Mouse (Mus musculus): ENCODE data around the gene H2afj. TPM values are rescaled to one million over a fixed set of nuclear protein-coding genes. Genes with fewer than 3 reads are reported as not detected.

The H2afj gene
- total RNA-seq, 2 experiments from 2014 or later: 33.1 to 51.1 TPM

DNA sequence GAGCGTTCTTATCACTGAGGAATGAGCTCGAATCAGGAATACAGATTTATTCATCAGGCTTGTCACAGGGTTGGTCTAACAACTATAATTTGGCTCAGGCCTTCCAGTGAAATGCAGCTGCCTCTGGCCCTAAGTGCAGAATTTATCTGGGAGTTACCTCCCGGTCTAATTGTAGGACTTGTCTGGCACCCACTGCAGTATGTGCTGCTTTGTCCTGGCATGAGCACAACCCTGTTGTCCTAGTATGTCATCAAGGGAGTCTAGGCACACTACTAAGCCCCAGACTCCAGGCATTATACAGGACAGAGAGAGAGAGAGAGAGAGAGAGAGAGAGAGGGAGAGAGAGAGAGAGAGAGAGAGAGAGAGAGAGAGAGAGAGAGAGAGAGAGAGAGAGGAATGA lies 29.3 kb downstream of the H2afj start:
- ATAC-seq (replicated peaks; ENCODE audit: low FRiP score, poor library complexity, severe bottlenecking): no peak

DNA sequence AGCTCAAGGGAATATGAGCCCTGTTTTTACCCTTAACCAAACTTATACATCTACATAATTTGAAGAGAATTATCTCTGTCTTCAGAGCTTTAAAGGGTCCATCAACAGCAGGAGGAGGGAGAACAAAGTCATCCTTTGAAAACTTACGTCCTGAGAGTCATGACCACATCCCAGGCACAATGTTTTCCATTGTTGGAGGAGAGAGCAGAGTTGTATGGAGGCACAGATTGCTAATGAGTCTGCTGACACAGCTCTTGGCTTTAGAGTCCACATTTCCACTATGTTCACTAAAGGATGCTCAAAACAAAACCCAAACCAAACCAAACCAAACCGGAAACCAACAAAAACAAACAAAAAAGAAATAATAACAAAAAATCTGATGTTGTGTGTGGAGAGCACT lies 36.9 kb downstream of the H2afj start:
- no peak for ATAC-seq (replicated peaks; ENCODE audit: low FRiP score, poor library complexity, severe bottlenecking)

- ATAC-seq (replicated peaks; ENCODE audit: low FRiP score, poor library complexity, severe bottlenecking): no peak
Measured at GRCm38 (mm10) chr6:136845706-136846480, 37.8 kb downstream of the H2afj start.

DNA sequence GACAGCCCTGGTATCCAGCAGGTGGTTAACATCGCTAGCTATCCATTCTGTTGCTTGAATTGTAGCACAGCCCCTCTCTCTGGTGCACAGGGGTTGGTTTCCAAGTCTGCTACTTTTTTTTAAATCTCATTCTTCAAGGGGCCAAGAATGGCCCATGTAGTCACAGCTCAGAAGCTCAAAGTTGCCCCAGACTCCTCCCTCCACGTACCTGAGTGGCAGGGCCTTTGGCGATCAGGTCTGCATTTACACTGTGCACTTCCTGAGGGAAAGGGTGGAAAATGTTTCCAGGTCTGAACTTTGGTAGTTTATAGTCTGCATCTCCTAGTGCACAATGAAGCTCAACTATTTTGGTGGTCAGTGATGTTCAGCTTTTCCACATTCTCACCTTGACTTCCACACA lies 39.2 kb downstream of the H2afj start:
- ATAC-seq (replicated peaks; ENCODE audit: low FRiP score, poor library complexity, severe bottlenecking): no peak

DNA sequence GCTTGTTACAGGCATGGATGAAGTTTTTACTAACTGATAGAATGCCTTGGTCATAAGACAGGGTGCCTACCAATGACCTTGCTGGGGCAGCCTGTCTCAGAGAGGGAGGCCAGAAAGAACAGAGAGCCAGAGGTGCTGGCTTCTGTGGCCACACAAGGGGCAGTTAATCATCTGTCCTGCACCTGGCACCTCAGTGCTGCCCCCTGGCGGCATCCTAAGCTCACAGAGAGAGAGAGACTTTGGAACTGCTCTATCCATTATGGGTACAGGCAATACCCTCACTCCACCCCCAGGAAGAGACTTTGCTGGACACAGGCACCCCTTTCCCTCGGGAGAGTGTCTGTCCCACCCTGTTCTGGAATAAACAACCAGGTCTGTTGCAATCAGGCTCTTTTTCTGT lies 39.7 kb downstream of the H2afj start:
- ATAC-seq (replicated peaks; ENCODE audit: low FRiP score, poor library complexity, severe bottlenecking): peak; percentile 80

- peak; percentile 78 for ATAC-seq (replicated peaks; ENCODE audit: low FRiP score, poor library complexity, severe bottlenecking)
Measured at GRCm38 (mm10) chr6:136848399-136848798, 40.4 kb downstream of the H2afj start.

- no peak for ATAC-seq (replicated peaks; ENCODE audit: low FRiP score, poor library complexity, severe bottlenecking)
Measured at GRCm38 (mm10) chr6:136848971-136849370, 40.9 kb downstream of the H2afj start.

GRCm38 (mm10) chr6:136850267-136850666 lies 42.2 kb downstream of the H2afj start:
- ATAC-seq (replicated peaks; ENCODE audit: low FRiP score, poor library complexity, severe bottlenecking): no peak

DNA sequence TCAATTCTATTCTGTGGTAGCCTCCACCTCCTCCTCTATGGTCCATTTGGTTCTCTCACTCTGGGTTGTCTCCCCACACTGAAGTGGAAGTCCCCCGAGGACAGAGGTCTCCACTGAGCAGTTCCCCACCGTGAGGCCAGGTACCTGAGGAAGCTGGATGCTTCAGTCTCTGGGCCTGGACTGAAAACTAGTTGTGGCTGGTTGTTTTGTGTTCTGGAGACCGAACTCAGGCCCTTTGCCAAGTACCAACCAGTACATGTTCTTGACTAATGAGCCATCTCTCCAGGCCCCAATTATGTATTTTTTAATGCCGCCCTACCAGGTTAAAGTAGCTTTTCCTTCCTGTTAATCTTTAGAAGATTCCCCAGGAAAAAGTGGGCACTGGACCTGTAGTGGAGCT lies 44.3 kb downstream of the H2afj start:
- no peak for ATAC-seq (replicated peaks; ENCODE audit: low FRiP score, poor library complexity, severe bottlenecking)

- no peak for ATAC-seq (replicated peaks; ENCODE audit: low FRiP score, poor library complexity, severe bottlenecking)
Measured at GRCm38 (mm10) chr6:136852762-136853161, 44.7 kb downstream of the H2afj start.

- no peak for ATAC-seq (replicated peaks; ENCODE audit: low FRiP score, poor library complexity, severe bottlenecking)
Measured at GRCm38 (mm10) chr6:136854361-136854781, 46.3 kb downstream of the H2afj start.

DNA sequence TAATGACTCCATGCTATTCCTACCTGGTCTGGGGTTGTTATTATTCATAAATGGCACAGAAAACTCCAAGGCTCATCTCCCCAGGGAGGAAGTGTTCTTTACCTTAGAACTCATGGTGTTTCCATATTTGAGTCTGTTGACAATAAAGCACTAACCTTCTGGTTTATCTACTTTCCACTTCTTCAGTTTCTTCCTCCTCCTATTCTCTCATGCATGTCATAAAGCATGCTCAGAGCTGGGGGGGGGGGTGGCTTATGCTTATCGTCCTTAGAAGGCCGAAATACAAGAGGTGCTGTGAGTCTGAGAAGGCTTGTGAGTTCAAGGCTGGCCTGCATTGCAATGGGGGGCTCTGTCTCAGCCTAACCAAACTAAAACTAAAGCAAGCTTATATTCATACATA lies 47.1 kb downstream of the H2afj start:
- ATAC-seq (replicated peaks; ENCODE audit: low FRiP score, poor library complexity, severe bottlenecking): no peak

DNA sequence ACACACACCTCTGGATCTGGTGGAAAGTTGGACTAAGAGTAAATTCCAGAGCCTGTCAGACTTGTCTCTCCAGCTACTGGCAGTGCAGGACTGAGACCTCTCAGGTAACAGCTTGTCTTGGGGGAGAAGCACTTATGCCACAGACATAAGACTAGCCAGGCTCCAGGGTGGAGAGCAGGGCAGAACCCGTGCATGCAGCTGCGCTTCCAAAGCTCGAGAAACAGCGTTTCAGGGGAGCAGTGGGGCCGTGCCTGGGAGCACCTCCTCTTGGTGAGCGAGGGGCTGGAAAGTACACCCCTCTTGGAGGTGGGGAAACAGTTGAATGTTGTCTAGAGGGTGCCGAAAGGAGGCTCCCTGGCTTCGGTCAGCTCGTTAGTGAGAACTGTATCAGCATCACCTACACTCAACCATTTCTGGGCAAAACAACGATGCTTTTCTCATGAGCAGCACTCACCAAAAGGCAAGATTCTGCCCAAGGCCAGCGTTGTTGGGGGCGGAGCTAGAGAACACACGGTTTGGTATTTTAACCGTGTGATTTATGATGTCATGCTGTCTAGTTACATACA lies 48.1 kb downstream of the H2afj start:
- peak; percentile 60 for ATAC-seq (replicated peaks; ENCODE audit: low FRiP score, poor library complexity, severe bottlenecking)

DNA sequence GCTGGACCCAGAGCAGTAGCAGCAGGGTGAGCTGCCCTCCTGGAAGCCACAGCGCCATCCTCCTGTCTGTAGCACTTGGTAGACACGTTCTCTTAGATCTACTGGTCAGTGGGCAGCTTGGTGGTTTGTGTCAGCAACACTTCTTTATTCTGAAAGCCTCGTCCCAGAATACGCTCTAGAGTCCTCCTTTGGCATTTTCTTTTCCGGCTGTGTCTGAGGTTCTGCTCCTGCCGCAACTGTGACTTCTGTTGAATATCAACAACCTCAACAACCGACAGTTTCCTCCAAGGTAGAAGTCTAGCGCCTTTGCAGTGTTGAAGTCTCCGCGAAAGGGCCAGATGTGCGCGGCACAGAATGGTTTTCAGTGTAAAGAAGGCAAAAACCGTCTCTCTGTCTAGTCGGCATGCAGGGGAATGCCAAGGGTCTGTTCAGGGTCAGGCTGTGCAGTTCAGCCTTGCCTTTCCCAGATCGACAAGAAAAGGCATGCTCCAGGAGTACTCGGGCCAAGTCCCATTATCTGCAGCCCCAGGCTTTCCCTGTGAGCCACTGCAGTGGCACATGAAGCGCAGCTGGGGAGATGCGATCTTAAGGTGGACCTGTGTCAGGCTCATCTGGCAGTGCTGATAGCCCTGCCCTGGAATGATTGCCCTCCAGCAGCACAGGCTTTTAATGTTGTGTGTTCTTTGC lies 49.3 kb downstream of the H2afj start, which contains the start of gene Art4:
Gene Art4, minus strand, starts transcription at position 548 of the 687 bp plus-strand sequence.
- ATAC-seq (replicated peaks; ENCODE audit: low FRiP score, poor library complexity, severe bottlenecking): peak; percentile 87

- ATAC-seq (replicated peaks; ENCODE audit: low FRiP score, poor library complexity, severe bottlenecking): peak; percentile 54
Measured at GRCm38 (mm10) chr6:136857873-136858260, 49.8 kb downstream of the H2afj start.

GRCm38 (mm10) chr6:136858420-136858819 lies 50.4 kb downstream of the H2afj start:
- no peak for ATAC-seq (replicated peaks; ENCODE audit: low FRiP score, poor library complexity, severe bottlenecking)

Other genes starting within 250 kb of the H2afj start
- 31.0 and 37.7 TPM in 2 replicates for gene Plbd1, start 146.3 kb upstream of the H2afj start, total RNA-seq (2015; ENCODE audit: low replicate concordance)
- gene Plbd1, start 146.3 kb upstream of the H2afj start, total RNA-seq (2017; ENCODE audit: low replicate concordance): 17.2 and 24.4 TPM in 2 replicates
- not detected in 2 replicates for gene Gucy2c, start 26.5 kb upstream of the H2afj start, total RNA-seq (2015; ENCODE audit: low replicate concordance)
- not detected in 2 replicates for gene Gucy2c, start 26.5 kb upstream of the H2afj start, total RNA-seq (2017; ENCODE audit: low replicate concordance)
- gene Hist4h4, start 3.8 kb upstream of the H2afj start, total RNA-seq (2015; ENCODE audit: low replicate concordance): 82.5 and 87.6 TPM in 2 replicates
- 74.3 and 120 TPM in 2 replicates for gene Hist4h4, start 3.8 kb upstream of the H2afj start, total RNA-seq (2017; ENCODE audit: low replicate concordance)
- gene BC049715, start 19.4 kb downstream of the H2afj start, total RNA-seq (2015; ENCODE audit: low replicate concordance): 6.3 and 8.3 TPM in 2 replicates
- 0.91 and 3.6 TPM in 2 replicates for gene BC049715, start 19.4 kb downstream of the H2afj start, total RNA-seq (2017; ENCODE audit: low replicate concordance)
- 103 and 123 TPM in 2 replicates for gene Wbp11, start 20.0 kb downstream of the H2afj start, total RNA-seq (2015; ENCODE audit: low replicate concordance)
- 116 and 132 TPM in 2 replicates for gene Wbp11, start 20.0 kb downstream of the H2afj start, total RNA-seq (2017; ENCODE audit: low replicate concordance)
- not detected in 2 replicates for gene Smco3, start 27.2 kb downstream of the H2afj start, total RNA-seq (2015; ENCODE audit: low replicate concordance)
- not detected in 2 replicates for gene Smco3, start 27.2 kb downstream of the H2afj start, total RNA-seq (2017; ENCODE audit: low replicate concordance)
- 89.7 and 101 TPM in 2 replicates for gene Art4, start 49.5 kb downstream of the H2afj start, total RNA-seq (2015; ENCODE audit: low replicate concordance)
- 123 and 147 TPM in 2 replicates for gene Art4, start 49.5 kb downstream of the H2afj start, total RNA-seq (2017; ENCODE audit: low replicate concordance)
- not detected in 2 replicates for gene Mgp, start 67.6 kb downstream of the H2afj start, total RNA-seq (2015; ENCODE audit: low replicate concordance)
- gene Mgp, start 67.6 kb downstream of the H2afj start, total RNA-seq (2017; ENCODE audit: low replicate concordance): 1.4 TPM in 1 of 2 replicates, not detected in the other
- gene Erp27, start 113.9 kb downstream of the H2afj start, total RNA-seq (2015; ENCODE audit: low replicate concordance): not detected in 2 replicates
- gene Erp27, start 113.9 kb downstream of the H2afj start, total RNA-seq (2017; ENCODE audit: low replicate concordance): not detected in 2 replicates
- gene Pde6h, start 115.6 kb downstream of the H2afj start, total RNA-seq (2015; ENCODE audit: low replicate concordance): not detected in 2 replicates
- 0.51 TPM in 1 of 2 replicates, not detected in the other for gene Pde6h, start 115.6 kb downstream of the H2afj start, total RNA-seq (2017; ENCODE audit: low replicate concordance)
- 616 and 634 TPM in 2 replicates for gene Arhgdib, start 133.7 kb downstream of the H2afj start, total RNA-seq (2015; ENCODE audit: low replicate concordance)
- gene Arhgdib, start 133.7 kb downstream of the H2afj start, total RNA-seq (2017; ENCODE audit: low replicate concordance): 160 and 179 TPM in 2 replicates